Mouse (Mus musculus) heart, embryonic 12.5 days (tissue): Measurements from ENCODE around the gene Rora. TPM values are rescaled to one million over a fixed set of nuclear protein-coding genes. Genes with fewer than 3 reads are reported as not detected.
A peak's percentile ranks its signal among the peaks of the same experiment; 100 is the strongest.

ENCODE experiments used
- ATAC-seq: fragments of 200-750 bp; cut with Nextera tagmentation; 2 replicates; pipeline ENCODE4 v1.8.0; 2017; ENCODE audit warnings: moderate TSS enrichment, moderate library complexity; ENCODE audit not compliant: insufficient number of reproducible peaks, low FRiP score
- H3K27ac ChIP-seq: fragments of 300-500 bp; sonication (generic); 2 replicates; pipeline ENCODE4 v1.5.1; 2016; ENCODE audit warnings: mild to moderate bottlenecking, moderate library complexity; ENCODE audit not compliant: poor library complexity, severe bottlenecking
- H3K27me3 ChIP-seq: fragments of 300-500 bp; sonication (generic); replicated peaks from 2 replicates; pipeline ENCODE4 v1.6.1; 2016; ENCODE audit warnings: mild to moderate bottlenecking, moderate library complexity
- H3K36me3 ChIP-seq: fragments of 300-500 bp; sonication (generic); 2 replicates; pipeline ENCODE4 v1.6.1; 2016; ENCODE audit warnings: mild to moderate bottlenecking, moderate library complexity
- H3K4me1 ChIP-seq: fragments of 300-500 bp; sonication (generic); replicated peaks from 2 replicates; pipeline ENCODE4 v1.6.1; 2016; ENCODE audit warnings: mild to moderate bottlenecking
- H3K4me2 ChIP-seq: fragments of 300-500 bp; sonication (generic); 2 replicates; pipeline ENCODE4 v1.6.1; 2016; ENCODE audit warnings: mild to moderate bottlenecking, moderate library complexity
- H3K4me3 ChIP-seq: fragments of 300-500 bp; sonication (generic); 2 replicates; pipeline ENCODE4 v1.5.1; 2016; ENCODE audit warnings: mild to moderate bottlenecking
- H3K9ac ChIP-seq: fragments of 300-500 bp; sonication (generic); 2 replicates; pipeline ENCODE4 v1.6.1; 2016; ENCODE audit warnings: mild to moderate bottlenecking, moderate library complexity
- H3K9me3 ChIP-seq: fragments of 300-500 bp; sonication (generic); replicated peaks from 2 replicates; pipeline ENCODE4 v1.6.1; 2016; ENCODE audit warnings: mild to moderate bottlenecking, moderate library complexity
- WGBS: fragments of 180-500 bp; shearing (Covaris S2); methylation state at CpG from one replicate; pipeline ENCODE4 v1.1.7; 2016; 5-methylcytosine and 5-hydroxymethylcytosine counted together
- polyA plus RNA-seq: library from polyadenylated mRNA; unstranded; fragments of >200 nt; fragmentation: Nextera tagmentation; extraction: Ambion mirVana; gene quantifications from 2 replicates; pipeline ENCODE4 v1.2.1, GENCODE M21; 2016

Rora gene
- polyA plus RNA-seq, 1 experiment from 2014 or later, result 7.6 TPM

DNA sequence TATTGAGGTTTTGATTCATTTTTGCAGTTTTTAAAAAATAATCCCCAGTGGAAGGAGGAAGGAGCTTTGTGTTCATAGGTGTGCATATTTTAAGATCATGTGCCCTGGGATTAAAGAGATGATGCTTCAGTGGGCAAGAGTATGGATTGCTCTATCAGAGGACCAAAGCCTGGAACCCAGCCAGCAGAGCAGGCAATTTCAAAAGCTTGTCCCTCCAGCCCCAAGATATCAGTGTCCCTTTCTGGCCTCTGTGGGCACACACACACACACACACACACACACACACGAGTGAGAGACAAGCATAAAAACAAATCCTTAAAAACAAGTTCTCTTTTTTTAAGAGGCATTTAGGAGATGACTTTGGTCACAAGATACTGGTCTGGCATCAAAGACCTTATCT is 727.0 kb downstream of the Rora start:
- no peak for ATAC-seq
- no peak overlapping the region for H3K9ac ChIP-seq

DNA sequence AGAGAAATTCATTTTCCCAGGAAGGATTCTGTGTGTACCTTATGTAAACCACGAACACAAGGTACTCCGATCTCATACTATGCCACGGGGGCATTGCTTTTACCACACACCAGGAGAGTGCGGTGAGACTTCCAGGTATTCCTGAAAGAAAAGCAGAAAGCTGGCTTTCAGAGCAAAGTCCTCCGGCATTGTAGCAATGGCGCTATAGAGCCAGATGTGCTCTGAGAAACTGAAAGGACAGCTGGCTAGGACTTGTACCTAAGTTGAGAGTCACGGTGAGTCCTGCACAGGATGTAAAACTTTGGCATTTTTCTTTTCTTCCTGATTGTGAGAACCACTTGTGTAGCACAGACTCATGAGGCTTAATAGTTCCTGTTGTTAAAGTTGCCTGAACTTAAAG is 728.2 kb downstream of the Rora start:
- no peak overlapping the region for H3K4me3 ChIP-seq
- no peak for ATAC-seq
- no peak overlapping the region for H3K9ac ChIP-seq
- H3K36me3 ChIP-seq, result peaks cover 3% of the 10 kb centered on the region
- no peaks in the 10 kb centered on the region for H3K9me3 ChIP-seq
- WGBS, result 70% methylated on average over 7 of the region's 7 CpGs
- H3K4me2 ChIP-seq, result no peak overlapping the region
- no peak overlapping the region for H3K27ac ChIP-seq
- H3K27me3 ChIP-seq, result no peaks in the 10 kb centered on the region
- no peaks in the 10 kb centered on the region for H3K4me1 ChIP-seq

More for the DNA sequence above, 727.0 kb downstream of the Rora start:
- no peaks in the 10 kb centered on the region for H3K27me3 ChIP-seq
- no peak overlapping the region for H3K4me3 ChIP-seq
- H3K4me1 ChIP-seq, result no peaks in the 10 kb centered on the region
- H3K9me3 ChIP-seq, result no peaks in the 10 kb centered on the region
- no peak overlapping the region for H3K27ac ChIP-seq
- H3K4me2 ChIP-seq, result no peak overlapping the region
- H3K36me3 ChIP-seq, result peaks cover 8% of the 10 kb centered on the region
- WGBS, result 38% methylated on average over 1 of the region's 1 CpGs

- no peaks in the 10 kb centered on the region for H3K27me3 ChIP-seq
- no peak for ATAC-seq
- H3K9me3 ChIP-seq, result no peaks in the 10 kb centered on the region; the same call in 1 of the 2 replicates
- no peak overlapping the region for H3K27ac ChIP-seq
- H3K9ac ChIP-seq, result no peak overlapping the region
- no peaks in the 10 kb centered on the region for H3K4me1 ChIP-seq
- H3K36me3 ChIP-seq, result no peaks in the 10 kb centered on the region
- WGBS, result 86% methylated on average over 17 of the region's 17 CpGs
- H3K4me2 ChIP-seq, result no peak overlapping the region
- no peak overlapping the region for H3K4me3 ChIP-seq
Observed at GRCm38 (mm10) chr9:69384475-69384874, 730.9 kb downstream of the Rora start.

DNA sequence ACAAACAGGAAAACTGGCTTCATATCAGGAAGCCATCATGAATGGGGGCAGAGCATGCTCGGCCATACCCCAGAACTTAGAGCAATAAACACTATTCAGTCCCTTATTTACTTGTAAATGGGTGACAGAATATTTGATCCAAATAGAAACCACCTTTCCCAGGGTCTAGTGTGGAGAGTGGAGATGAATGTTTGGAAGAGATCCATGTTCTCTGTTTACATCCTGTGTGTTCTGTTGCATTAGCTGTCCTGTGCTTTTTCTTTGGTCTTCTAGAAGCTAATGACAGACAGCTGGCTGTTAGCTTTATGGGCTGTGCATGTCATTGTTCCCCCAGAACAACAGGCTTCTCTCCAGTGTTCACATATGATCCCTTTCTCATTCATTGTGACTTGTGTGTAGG is 731.3 kb downstream of the Rora start:
- no peaks in the 10 kb centered on the region for H3K27me3 ChIP-seq
- H3K9me3 ChIP-seq, result no peaks in the 10 kb centered on the region; the same call in 1 of the 2 replicates
- no peak overlapping the region for H3K9ac ChIP-seq
- no peaks in the 10 kb centered on the region for H3K4me1 ChIP-seq
- H3K4me2 ChIP-seq, result no peak overlapping the region
- ATAC-seq, result no peak
- no peak overlapping the region for H3K4me3 ChIP-seq
- no peaks in the 10 kb centered on the region for H3K36me3 ChIP-seq
- H3K27ac ChIP-seq, result no peak overlapping the region
- 76% methylated on average over 1 of the region's 1 CpGs for WGBS

DNA sequence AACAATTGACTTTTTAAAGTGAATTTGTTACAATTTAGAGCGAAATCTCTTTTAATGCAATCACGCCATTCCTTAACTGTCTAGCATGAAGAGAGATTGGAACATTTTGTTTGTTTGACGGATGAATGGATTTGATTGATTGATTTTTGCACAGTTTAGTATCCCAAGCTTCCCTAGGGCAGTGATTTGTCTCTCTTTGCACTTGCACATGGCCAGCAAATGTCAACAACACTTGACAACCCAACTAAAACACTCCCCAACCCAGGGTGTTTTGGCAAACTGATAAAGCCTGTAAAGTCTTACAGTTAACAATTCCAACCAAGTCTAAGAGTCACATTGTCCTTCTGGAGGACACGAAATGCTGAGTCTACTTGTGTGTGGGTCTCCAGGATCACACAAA is 733.7 kb downstream of the Rora start:
- Histone ChIP-seq H3K9me3 (no peaks in the 10 kb centered on the region; the same call in 1 of the 2 replicates), H3K9ac (no peak overlapping the region), H3K4me1 (no peaks in the 10 kb centered on the region), H3K27ac (no peak overlapping the region), H3K27me3 (no peaks in the 10 kb centered on the region), H3K4me2 (no peak overlapping the region), H3K36me3 (no peaks in the 10 kb centered on the region), H3K4me3 (no peak overlapping the region)
- no peak for ATAC-seq
- WGBS, result 63% methylated on average over 4 of the region's 4 CpGs

- Histone ChIP-seq H3K36me3 (no peaks in the 10 kb centered on the region), H3K9me3 (no peaks in the 10 kb centered on the region; the same call in 1 of the 2 replicates), H3K27me3 (no peaks in the 10 kb centered on the region), H3K9ac (no peak overlapping the region), H3K4me2 (no peak overlapping the region), H3K4me3 (no peak overlapping the region), H3K4me1 (no peaks in the 10 kb centered on the region), H3K27ac (no peak overlapping the region)
- no peak for ATAC-seq
- 72% methylated on average over 4 of the region's 4 CpGs for WGBS
Observed at GRCm38 (mm10) chr9:69390631-69391030, 737.0 kb downstream of the Rora start.

DNA sequence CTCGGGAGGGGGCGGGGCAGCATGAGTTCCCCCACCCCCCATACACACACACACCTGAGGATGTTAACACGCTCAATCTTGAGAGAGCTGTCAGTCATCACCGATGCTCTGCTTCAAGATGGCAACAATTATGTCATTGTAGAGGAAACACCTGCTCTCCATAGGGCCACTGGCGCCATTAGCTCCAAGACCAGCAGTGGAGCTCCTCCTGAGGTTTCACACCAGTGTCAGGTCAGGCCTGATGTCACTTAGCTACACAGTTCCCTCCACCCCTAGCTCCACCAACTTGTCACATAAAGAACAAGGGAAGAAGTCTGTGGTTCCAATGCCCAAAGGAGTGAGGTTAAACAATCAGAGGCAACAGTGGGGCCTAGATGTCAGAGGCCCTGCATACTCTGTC is 740.6 kb downstream of the Rora start:
- WGBS, result 82% methylated on average over 5 of the region's 5 CpGs
- Histone ChIP-seq H3K9ac (no peak overlapping the region), H3K27ac (no peak overlapping the region)

GRCm38 (mm10) chr9:69397432-69397759 is 743.8 kb downstream of the Rora start:
- peak overlapping the region; percentile 94 for H3K4me2 ChIP-seq
- no peaks in the 10 kb centered on the region for H3K36me3 ChIP-seq
- WGBS, result 63% methylated on average over 2 of the region's 2 CpGs
- no peaks in the 10 kb centered on the region for H3K27me3 ChIP-seq
- no peaks in the 10 kb centered on the region for H3K9me3 ChIP-seq
- peak overlapping the region; percentile 95 for H3K9ac ChIP-seq
- peak overlapping the region; percentile 94 for H3K4me3 ChIP-seq
- H3K27ac ChIP-seq, result peak overlapping the region; percentile 98
- ATAC-seq, result peak; percentile 42
- H3K4me1 ChIP-seq, result peaks cover 6% of the 10 kb centered on the region

More for the DNA sequence above, 740.6 kb downstream of the Rora start:
- Histone ChIP-seq H3K4me1 (peaks cover 6% of the 10 kb centered on the region), H3K27me3 (no peaks in the 10 kb centered on the region), H3K4me3 (no peak overlapping the region), H3K36me3 (no peaks in the 10 kb centered on the region), H3K9me3 (no peaks in the 10 kb centered on the region; the same call in 1 of the 2 replicates), H3K4me2 (no peak overlapping the region)
- ATAC-seq, result no peak

- no peaks in the 10 kb centered on the region for H3K36me3 ChIP-seq
- H3K4me2 ChIP-seq, result peak within 1 kb of the TSS; percentile 94
- no peaks in the 10 kb centered on the region for H3K9me3 ChIP-seq
- peak within 1 kb of the TSS; percentile 95 for H3K9ac ChIP-seq
- peak within 1 kb of the TSS; percentile 94 for H3K4me3 ChIP-seq
- H3K27me3 ChIP-seq, result no peaks in the 10 kb centered on the region
- peak; percentile 89 for ATAC-seq
- H3K27ac ChIP-seq, result peak within 1 kb of the TSS; percentile 98
- under 1% methylated on average over 53 of the region's 53 CpGs for WGBS
- H3K4me1 ChIP-seq, result peaks cover 6% of the 10 kb centered on the region
Observed at GRCm38 (mm10) chr9:69397760-69398452, 744.3 kb downstream of the Rora start, which contains the start of gene Ice2. Gene Ice2, plus strand, starts transcription at chr9:69397906.

- 0 out of 2 replicates have a peak, but pooled peaks have one; percentile 33 for ATAC-seq
- peak overlapping the region; percentile 95 for H3K9ac ChIP-seq
- H3K36me3 ChIP-seq, result no peaks in the 10 kb centered on the region
- no peaks in the 10 kb centered on the region for H3K27me3 ChIP-seq
- H3K27ac ChIP-seq, result peak overlapping the region; percentile 98
- H3K4me2 ChIP-seq, result peak overlapping the region; percentile 94
- 18% methylated on average over 10 of the region's 10 CpGs for WGBS
- no peaks in the 10 kb centered on the region for H3K9me3 ChIP-seq
- peaks cover 6% of the 10 kb centered on the region for H3K4me1 ChIP-seq
- peak overlapping the region; percentile 94 for H3K4me3 ChIP-seq
Observed at GRCm38 (mm10) chr9:69398453-69398850, 744.9 kb downstream of the Rora start.

GRCm38 (mm10) chr9:69404671-69405070 is 751.1 kb downstream of the Rora start:
- Histone ChIP-seq H3K4me3 (no peak overlapping the region), H3K9ac (no peak overlapping the region), H3K36me3 (no peaks in the 10 kb centered on the region), H3K27me3 (no peaks in the 10 kb centered on the region), H3K27ac (no peak overlapping the region), H3K4me1 (no peaks in the 10 kb centered on the region), H3K4me2 (no peak overlapping the region), H3K9me3 (no peaks in the 10 kb centered on the region)
- ATAC-seq, result no peak
- WGBS, result 84% methylated on average over 6 of the region's 6 CpGs

DNA sequence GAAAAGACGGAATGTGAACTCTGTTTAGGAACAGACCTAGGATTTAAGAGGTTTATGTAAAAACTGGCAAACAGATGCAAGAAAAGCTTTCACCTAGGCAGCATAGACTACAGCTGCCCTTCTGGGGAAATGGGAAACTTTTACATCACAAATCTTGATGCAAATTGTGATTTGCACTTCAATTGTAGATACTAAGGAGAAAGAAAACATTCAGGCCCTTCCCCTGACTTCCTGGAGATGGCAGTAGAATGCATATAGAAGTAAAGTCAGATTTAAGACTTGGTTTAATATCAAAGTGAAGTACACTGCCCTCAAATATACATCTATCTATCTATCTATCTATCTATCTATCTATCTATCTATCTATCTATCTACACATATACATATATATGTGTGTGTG is 765.9 kb downstream of the Rora start:
- 90% methylated on average over 1 of the region's 1 CpGs for WGBS
- peaks cover 38% of the 10 kb centered on the region for H3K36me3 ChIP-seq
- no peak for ATAC-seq
- H3K4me2 ChIP-seq, result no peak overlapping the region
- no peaks in the 10 kb centered on the region for H3K27me3 ChIP-seq
- no peaks in the 10 kb centered on the region for H3K4me1 ChIP-seq
- H3K4me3 ChIP-seq, result no peak overlapping the region
- H3K27ac ChIP-seq, result no peak overlapping the region
- no peaks in the 10 kb centered on the region for H3K9me3 ChIP-seq
- H3K9ac ChIP-seq, result no peak overlapping the region
